Mouse (Mus musculus): ENCODE measurements around the gene Afdn.
"Not testable (repeated sequence)": the region's sequence is repeated elsewhere in the genome, so short reads cannot be mapped to it uniquely, and the experiment has no call there.

The Afdn gene

DNA sequence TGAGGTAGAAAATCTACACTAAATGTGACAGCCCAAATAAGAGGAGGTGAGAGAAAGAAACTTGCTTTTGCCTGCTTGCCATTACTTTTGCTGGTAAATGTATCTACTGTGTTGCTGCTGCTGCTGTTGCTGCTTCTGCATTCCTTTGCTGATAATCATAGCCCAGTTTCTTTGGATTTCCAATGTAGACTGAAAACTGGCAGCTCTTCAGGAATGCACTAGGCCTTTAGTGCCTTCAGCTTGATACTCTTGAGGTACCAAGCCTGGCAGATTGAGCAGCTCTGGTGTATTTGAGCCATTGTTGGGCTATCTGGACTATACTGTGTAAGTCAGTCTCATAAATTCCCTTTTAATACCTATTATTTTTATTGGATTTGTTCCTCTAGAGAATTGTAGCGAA, 18.5 kb downstream of the Afdn start:
- DNase-seq (ENCODE audit: low spot score): no peak

DNA sequence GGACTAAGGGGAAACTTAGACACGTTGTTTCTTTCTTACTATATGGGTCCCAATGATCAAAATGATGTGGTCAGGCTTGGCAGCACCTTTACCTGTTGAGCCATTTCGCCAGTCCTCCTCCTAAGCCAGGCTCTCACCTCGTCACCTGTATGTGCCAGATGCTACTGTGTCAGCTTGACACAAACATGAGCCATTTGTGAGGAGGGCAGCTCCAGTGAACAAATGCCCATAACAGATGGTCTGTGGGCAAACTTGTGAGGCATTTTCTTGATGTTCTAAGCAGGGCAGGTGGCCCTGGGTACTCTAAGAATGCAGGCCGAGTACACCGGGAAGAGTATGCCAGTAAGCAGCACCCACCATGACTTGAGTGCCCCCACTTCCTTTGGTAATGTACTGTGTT, 21.6 kb downstream of the Afdn start:
- no peak for DNase-seq (ENCODE audit: low spot score)

DNA sequence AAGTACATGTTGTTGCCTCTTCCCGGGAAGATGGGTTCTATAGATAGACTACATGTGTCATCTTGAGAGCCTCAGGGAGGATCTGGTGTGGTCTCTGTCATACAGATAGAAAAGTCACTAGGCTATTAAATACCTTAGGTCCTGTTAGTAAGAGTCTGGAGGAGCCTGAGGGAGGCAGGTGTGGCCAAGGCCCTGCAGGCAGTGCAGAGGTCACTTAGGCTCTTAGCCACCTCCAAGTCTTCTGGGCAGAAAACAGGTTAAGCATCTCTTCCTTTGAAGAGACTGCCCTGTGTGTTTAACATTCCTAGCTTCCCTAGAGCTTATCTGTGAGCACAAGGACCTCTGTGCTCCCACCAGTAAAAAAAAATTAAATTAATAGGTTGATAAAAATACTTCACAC, 23.1 kb downstream of the Afdn start:
- no peak for DNase-seq (ENCODE audit: low spot score)

DNA sequence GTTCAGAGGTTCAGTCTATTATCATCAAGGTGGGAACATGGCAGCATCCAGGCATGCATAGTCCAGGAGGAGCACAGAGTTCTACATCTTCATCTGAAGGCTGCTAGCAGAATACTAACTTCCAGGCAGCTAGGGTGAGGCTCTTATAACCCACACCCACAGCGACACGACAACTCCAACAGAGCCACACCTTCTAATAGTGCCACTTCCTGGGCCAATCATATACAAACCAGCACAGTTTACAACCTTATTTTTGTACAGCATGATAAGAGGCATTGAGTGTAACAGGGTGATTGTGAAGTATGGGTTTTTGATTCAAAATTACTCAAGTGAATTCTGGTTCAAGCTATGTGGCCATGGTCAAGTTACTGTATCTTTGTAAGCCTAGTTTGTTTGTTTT, 29.7 kb downstream of the Afdn start:
- DNase-seq (ENCODE audit: low spot score): not testable (repeated sequence)

DNA sequence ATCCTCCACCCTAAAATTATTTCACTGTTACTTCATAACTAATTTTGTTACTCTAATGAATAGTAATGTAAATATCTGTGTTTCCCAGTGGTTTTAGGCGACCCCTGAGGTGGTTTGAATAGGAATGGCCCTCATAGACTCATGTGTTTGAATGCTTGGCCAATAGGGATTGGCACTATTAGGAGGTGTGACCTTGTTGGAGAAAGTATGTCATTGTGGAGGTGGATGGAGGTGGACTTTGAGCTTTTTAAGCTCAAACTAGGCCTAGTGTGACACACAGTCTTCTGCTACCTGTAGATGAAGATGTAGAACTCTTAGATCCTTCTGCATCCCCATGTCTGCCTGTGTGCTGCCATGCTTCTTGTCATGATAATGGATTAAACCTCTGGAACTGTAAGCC, 37.4 kb downstream of the Afdn start:
- DNase-seq (ENCODE audit: low spot score): no peak

DNA sequence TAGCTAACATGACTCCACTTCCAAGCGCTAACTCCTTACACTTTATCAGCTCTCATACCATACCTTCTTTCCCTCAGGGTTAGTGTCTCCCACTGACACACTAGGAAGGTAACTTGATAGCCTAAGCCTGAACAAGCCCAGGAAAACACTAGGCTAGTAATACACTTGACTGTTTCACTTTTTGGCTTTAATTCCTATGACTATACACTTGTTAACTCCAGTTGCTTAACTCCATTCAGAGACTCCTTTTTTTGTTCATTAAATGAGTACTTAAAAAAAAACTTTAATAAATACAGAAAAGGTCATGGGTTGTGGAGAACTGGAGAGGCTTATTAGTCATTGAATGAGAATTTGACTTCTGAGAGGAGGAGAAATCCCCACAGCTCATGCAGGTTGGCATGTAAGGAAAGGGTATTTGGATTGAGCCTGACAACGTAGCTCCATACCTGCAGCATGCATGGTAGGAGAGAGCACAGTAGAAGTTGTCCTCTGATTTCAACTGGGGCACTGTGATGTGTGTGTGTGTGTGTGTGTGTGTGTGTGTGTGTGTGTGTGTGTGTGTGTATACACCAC, 42.6 kb downstream of the Afdn start:
- no peak for DNase-seq (ENCODE audit: low spot score)

DNA sequence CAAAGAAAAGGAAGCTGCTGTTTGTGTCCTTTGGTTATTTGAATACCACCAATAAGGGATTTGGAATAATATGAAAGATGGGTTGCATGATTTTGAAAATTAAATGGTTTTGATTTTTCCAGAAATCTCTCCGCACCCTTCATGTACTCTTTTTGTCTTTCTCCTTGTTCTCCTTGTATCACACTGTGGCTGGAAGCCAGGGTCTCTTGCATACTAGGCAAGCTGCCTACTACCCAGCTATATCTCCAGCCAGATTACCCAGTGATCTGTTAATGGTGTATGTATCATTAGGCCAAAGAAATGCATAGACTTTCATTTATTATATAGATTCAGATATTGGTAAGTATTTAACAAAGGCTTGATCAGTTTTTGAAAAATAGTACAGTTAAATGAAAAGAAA, 45.7 kb downstream of the Afdn start:
- no peak for DNase-seq (ENCODE audit: low spot score)

DNA sequence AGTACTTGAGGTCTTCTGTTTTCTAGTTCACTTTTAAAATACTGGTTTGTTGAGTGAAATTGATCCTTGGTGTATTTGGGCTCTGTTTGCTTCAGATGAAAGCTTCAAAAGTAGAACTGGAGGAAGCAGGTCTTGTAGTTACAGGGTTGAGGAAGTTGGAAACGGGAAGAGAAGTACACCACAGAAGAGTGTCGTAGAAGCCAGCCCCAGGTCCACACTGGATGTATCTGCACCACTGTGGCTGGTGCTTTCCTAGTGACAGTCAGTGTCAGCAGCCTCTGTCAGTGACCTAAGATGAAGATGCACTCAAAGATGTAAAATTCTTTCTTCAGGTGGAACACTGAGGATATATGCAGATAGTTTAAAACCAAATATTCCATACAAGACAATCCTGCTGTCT, 57.5 kb downstream of the Afdn start:
- no peak for DNase-seq (ENCODE audit: low spot score)

DNA sequence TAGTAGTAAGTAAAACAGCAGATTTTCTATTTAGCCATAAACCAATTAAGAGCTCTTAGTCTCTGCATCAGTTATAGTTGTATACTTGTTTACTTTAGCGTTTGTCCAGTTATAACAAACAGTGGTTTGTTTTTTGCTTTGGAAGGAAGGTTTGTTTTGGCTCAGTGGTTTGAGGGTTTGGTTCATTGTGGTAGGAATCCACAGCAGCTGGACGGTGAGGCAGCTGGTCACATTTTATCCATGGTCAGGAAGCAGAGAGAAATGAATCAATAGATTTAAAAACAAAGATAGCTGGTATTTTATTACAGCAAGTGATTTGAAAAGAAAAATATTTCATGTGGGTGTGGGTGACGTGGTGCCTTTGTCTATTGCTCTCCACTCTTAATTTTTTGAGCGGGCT, 59.0 kb downstream of the Afdn start:
- no peak for DNase-seq (ENCODE audit: low spot score)

DNA sequence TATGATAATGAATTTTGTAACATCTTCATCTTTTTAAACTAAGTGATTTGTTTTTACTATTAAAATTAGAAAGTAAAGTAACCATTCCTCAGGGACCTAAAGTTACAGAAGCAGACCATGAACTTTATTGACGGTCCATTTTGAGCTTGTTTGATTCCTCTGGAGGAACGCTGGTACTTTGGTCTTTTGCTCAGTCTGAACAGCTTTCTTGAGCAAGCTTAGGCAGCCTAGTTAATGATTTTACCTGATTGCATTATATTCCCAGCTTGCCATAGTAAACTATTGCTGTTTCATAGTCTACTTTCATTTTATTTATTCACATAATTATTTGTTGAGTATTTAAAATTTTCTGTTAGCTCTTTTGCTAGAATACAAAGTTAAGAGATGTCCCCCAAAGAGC, 60.3 kb downstream of the Afdn start:
- no peak for DNase-seq (ENCODE audit: low spot score)

DNA sequence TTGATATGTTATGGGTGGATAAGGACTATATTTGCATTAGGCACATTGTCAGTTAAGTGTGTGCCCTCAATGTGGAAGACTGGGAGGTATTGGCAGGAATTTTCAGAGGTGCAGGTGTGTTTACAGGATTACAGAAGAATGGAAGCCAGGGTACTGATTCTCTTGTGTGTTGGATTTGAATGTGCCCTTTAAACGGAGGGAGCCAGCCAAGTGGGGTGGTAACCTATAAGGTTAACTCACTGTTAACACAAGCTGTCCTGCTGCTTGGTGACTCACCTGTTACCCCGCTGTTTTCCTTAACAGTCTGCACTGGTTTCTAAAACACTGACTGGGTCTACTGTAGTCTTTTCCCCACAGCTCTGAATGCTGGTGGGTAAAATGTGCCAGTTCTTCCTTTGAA, 65.1 kb downstream of the Afdn start:
- no peak for DNase-seq (ENCODE audit: low spot score)

DNA sequence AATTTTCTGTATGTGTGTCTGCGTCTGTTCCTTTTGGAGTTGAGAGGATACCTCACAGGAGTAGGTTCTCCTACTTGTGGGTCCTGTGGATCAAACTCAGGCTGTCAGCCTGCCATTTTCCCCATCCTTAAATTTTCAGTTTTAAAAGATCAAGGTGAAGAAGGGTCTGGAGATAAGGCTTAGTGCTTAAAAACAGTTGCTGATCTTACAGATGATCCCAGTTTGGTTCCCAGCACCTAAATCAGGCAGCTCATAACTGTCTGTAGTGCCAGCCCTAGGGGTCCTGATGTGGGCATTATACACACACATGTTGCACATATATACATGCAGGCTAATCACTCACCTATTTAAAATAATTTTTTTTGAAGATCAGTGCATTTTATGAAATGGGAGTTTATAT, 69.9 kb downstream of the Afdn start:
- DNase-seq (ENCODE audit: low spot score): no peak

DNA sequence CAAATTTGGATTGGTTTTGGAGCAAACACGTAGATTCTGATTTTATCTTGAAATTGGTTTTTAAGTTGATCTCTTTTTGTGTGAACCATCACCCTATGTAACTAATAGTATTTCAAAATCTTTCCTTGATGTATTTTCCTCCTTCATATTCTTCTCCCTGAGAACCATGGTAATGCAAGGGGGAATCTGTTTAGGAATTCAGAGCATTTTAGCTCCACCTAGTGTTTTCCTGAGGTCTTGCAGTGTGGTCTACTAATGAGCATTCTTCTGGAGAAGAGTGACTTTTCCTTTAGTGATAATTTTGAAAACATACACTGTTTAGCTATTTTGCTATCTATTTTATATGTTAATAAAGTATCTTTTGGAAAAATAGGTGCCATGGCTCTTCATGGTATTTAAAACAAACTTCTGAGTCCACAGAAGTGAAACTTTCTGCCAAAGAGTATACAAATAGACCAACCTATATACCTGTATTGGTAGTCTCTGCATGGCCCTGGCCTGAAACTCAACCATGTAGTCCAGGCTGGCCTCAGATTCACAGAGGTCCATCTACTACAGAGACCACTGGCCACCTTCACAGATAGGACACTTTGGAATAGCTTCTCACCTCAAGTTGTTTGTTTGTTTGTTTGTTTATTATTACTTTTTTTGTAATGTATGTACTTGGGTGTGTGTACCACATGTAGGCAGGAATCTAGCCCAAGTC, 70.5 kb downstream of the Afdn start:
- peak; percentile 38 for DNase-seq (ENCODE audit: low spot score)

DNA sequence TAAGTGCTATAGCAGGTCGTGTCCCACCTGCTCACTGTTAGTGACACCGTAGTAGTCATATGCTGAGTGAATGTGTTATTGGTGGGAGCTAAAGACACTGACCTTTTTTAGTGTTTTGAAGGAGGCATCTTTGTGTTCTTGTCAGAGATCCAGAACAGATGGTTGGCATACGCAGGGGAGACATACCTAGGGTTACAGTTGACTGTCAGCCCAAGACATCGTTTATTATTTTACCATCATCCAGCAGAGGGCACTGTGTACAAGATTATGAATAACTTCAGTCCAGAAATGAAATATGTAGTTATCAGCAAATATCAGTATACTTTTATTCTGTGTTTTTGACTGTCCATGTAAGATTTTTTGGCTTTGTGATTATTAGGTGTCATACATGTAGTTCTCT, 75.5 kb downstream of the Afdn start:
- peak; percentile 18 for DNase-seq (ENCODE audit: low spot score)

DNA sequence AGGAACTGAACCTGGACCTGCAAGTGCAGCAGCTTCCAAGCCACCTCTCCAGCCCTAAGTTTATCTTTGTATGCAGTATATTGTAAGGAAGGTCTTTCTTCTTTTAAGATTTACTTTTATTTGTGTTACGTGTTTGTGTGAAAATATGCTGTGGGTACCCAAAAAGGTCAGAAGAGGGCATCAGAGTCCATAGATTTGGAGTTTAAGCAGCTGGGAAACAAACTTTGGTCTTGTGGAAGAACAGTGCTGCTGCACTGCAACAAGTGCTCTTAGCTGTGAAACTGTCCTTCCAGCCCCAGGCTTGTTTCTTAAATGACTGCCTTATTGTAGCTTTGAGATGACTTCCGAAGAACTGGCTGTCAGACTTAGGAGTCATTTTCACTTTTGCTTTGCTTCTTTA, 89.8 kb downstream of the Afdn start:
- no peak for DNase-seq (ENCODE audit: low spot score)

DNA sequence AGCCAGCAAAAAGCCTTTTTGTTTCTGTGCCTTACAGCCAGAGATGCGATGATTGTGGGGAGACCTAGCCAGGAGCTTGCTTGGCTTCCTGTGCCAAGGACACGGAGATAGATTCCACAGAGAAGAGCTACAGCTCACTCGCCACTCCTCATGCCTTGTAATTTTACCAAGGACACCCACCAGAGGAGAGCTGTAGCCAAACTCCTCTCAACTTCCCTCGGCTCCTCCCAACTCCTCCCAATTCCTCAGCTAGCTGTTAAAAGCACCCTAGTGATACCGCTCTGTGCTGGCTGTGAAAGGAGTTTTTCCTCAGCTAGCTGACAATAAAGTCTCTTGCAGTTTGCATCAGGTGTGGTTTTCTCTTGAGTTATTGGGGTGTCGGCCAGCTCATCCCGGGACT, 93.5 kb downstream of the Afdn start:
- not testable (repeated sequence) for DNase-seq (ENCODE audit: low spot score)

DNA sequence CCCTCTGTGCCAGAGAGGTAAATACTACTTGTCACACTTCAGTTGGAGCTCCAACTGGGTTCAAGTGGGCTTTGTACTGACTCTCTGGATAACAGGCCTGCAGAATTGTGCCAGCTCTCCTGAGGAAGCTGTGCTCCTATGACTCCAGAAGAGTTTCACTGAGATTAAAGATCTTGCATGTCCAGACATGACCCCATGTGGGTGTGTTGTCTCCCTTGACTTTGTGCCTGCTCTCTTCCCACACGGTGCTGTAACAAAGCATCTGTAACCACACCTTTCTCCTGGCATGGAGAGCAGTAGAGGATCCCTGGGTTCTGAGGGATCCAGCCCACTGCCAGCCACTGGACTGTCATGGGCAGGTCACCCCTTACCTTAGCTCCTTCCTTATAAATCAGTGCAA, 95.1 kb downstream of the Afdn start:
- DNase-seq (ENCODE audit: low spot score): no peak

DNA sequence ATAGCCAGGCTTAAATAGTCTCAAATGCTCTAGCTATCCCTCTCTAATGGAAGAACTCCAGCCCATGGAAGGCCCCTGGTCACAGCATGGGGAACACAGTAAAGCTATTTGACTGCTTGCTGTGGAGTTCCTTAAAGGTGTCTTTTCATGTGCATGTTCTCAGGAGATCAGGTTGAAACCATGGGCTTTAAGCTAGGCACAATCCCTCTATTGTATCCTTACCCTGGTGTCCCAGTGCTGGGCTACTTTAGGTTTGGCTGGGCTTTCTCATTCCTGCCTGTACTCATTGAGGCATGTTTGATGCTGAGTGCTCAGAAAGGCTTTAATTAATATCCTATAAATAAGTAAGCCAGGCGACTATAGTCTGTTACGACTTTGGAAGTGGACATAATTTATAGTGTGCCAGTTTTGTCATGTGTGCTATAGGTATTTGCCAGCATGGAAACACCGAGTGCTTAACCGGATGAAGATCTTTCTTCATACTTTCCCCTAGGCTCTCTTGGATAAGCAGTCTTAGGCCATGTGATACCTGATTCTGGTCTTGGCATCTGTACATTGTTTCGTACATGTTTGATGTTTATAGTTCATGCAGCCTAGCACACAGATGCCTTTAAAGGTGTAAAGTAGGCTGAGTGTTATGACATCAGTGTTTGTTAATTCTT, 96.2 kb downstream of the Afdn start:
- DNase-seq (ENCODE audit: low spot score): no peak

DNA sequence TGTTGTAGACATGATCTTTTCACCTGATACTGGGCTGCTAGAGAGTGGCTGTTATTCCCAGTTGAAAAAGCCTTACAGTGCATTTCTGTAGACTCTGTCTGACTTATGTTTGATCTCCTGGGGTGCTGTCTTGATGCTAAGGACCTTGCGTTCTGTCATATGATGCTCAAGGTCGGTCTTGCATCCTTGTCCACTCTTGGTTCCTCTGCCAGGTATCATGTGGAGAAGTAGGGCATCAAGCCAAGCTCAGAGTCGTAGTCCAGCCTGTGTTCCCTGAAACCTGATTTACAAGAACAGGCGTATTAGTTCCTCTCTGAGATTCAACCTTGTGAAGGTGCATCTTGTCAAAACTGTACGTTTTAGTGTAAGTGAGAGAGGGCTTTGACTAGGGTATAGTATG, 105.0 kb downstream of the Afdn start:
- DNase-seq (ENCODE audit: low spot score): no peak

DNA sequence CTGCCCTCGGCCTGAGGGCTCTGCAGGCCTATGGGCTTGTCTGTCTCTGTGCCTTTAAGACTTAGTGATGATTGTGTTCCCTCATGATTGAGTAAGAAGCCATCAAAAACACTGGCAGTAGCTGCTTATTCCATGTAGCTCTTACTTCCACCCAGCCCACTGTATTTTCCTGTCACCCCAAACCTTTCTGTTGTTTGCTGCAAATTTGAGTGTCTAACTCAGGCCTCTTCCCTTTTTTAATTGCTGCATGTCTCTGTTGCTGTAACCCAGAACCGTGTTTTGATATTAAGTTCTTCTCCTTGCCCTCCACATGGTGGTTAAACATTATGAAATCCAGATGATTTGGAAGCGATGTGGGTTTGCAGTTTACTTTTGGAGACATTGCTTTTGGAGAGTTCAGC, 106.6 kb downstream of the Afdn start:
- DNase-seq (ENCODE audit: low spot score): no peak

DNA sequence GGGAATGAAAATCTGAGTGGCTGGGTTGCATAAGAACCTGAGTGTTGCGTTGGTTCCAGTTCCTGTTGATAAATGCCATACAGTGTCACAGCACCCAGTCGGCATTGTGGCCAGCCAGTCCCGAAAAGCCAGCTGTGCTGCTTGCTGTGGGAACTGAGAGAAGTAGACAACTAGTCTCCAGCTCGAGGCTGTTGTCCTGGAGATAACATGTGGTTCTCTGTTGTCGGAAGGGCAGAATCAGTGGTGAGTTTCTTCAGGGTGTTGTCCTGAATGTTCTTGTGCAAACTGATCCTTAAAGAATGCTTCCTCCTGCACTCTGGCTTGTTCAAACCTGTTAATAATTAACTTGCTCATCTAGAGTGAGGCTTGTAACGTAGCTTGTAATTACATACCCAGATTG, 107.1 kb downstream of the Afdn start:
- DNase-seq (ENCODE audit: low spot score): no peak

DNA sequence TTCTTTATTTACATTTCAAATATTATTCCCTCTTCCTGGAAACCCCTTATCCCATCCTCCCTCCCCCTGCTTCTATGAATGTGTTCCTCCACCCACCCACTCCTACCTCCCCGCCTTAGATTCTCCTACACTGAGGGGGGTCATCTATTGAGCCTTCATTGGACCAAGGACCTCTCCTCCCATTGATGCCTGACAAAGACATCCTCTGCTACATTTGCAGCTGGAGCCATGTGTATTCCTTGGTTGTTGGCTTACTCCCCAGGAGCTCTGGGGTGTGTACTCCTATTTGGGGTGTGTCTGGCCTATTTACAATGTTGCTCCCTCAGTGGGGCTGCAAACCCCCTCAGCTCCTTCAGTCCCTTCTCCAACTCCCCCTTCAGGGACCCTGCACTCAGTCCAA, 109.9 kb downstream of the Afdn start:
- DNase-seq (ENCODE audit: low spot score): no peak

DNA sequence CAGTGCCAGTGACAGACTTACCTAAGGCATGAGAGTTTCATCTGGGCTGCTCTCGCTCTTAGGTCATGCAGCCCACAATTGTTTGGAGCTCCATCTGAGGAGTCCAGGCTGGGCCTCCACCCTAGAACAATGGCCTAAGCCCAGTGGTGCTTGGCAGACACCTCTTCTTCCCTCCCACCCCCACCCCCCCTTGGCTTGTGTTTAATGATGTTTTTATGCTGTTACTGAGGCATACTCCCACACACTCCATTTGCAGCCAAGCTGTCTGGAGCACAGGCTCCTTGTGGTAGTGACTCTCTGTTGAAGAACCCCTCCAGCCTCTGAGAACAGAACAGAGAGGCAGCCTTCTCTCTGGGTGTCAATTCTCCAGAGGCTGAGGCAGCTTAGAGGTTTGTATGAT, 113.9 kb downstream of the Afdn start:
- no peak for DNase-seq (ENCODE audit: low spot score)

DNA sequence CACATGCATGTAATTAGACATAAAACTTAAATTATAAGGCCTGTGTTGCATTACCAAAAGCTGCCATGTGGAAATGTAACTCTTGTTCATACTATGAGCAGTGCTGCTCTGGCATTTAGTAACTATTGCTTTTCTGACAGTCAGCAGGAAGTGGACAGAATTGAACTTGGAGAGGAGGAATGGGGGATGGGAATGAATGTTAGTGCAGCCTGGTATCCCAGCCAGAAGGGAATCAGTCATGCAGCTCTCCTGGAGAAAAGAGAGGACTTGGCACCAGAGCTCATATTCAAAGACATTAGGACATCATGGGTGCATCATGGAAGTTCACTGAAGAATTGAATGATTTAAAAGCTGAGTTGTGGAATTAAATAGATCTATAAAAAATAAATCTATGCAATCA, 117.1 kb downstream of the Afdn start:
- no peak for DNase-seq (ENCODE audit: low spot score)

Data from ovary, postnatal 14 days (tissue).